Mouse (Mus musculus): ENCODE data around the gene Foxc1.

- no peak for TF ChIP-seq POLR2A (IDR thresholded peaks at IDR 0.05; ENCODE audit: extremely low read depth, insufficient read depth, low read length)
- TF ChIP-seq CTCF (IDR thresholded peaks at IDR 0.05; ENCODE audit: low read depth, low read length), result no peak
Measured at GRCm38 (mm10) chr13:31828446-31828845, 22.0 kb downstream of the Foxc1 start.

Data from liver, adult 2 months (tissue).